ENCODE assay signal across 19 mouse cellular contexts in genomic region chr8:108474556-108474955, GRCm38 (mm10).
DNase-seq lines count a peak whose midpoint lies in the region; ATAC-seq and TF ChIP-seq lines count a peak whose summit lies in the region.
"Had no signal": no experiment of that assay in that cellular context is flagged by ENCODE, and none has a peak within 500 bp of the region (broad histone marks: within the 10 kb centered on the region; RNA-seq: fewer than 3 reads in every experiment).

No protein-coding gene starts in this region.

- TF ChIP-seq POLR2A in lung, adult 2 months (IDR thresholded peaks at IDR 0.05; ENCODE audit: borderline replicate concordance, extremely low read depth, low read depth, low read length): no peak

- H3K36me3 ChIP-seq in intestine, embryonic 15.5 days: no peaks in the 10 kb centered on the region
- H3K36me3 ChIP-seq in intestine, postnatal 0 days (ENCODE audit: control insufficient read depth, insufficient read depth): no peaks in the 10 kb centered on the region
- H3K36me3 ChIP-seq: embryonic facial prominence, embryonic 12.5 days; forebrain, embryonic 15.5 days; heart, embryonic 10.5 days; heart, embryonic 15.5 days; hindbrain, embryonic 10.5 days had no signal

- no peak overlapping the region for H3K4me3 ChIP-seq in lung, adult 2 months (replicated peaks; ENCODE audit: extremely low read depth, low read depth, low read length)
- H3K4me3 ChIP-seq in intestine, embryonic 15.5 days (replicated peaks): no peak overlapping the region
- no peak overlapping the region for H3K4me3 ChIP-seq in intestine, postnatal 0 days (ENCODE audit: low read depth, low read length)
- H3K4me3 ChIP-seq: embryonic facial prominence, embryonic 12.5 days; forebrain, embryonic 15.5 days; heart, embryonic 10.5 days; heart, embryonic 15.5 days; hindbrain, embryonic 10.5 days had no signal

- H3K27ac ChIP-seq in intestine, embryonic 15.5 days: no peak overlapping the region
- no peak overlapping the region for H3K27ac ChIP-seq in intestine, postnatal 0 days (ENCODE audit: low read depth, low read length)
- H3K27ac ChIP-seq: embryonic facial prominence, embryonic 12.5 days; forebrain, embryonic 15.5 days; heart, embryonic 10.5 days; heart, embryonic 15.5 days; hindbrain, embryonic 10.5 days; hindbrain, embryonic 14.5 days had no signal

- H3K9ac ChIP-seq in intestine, embryonic 15.5 days: no peak overlapping the region
- H3K9ac ChIP-seq in intestine, postnatal 0 days (ENCODE audit: low read depth, low read length): no peak overlapping the region
- H3K9ac ChIP-seq: embryonic facial prominence, embryonic 12.5 days; forebrain, embryonic 15.5 days; heart, embryonic 15.5 days; hindbrain, embryonic 14.5 days had no signal

- peak; percentile 26 to 32 for DNase-seq in kidney, postnatal 4 days
- DNase-seq in kidney, adult 18-20 months: no peak
- peak; percentile 41 for DNase-seq in lung, postnatal 10 days
- no peak for DNase-seq in lung, adult 2 months
- no peak for DNase-seq in heart, postnatal 14 days
- DNase-seq: adrenal gland, adult 2 months; adrenal gland, postnatal 25 days; cerebellum, adult 18-20 months; embryo, embryonic 11 days; gastrocnemius, postnatal 36 days; heart, adult 18-20 months had no signal

- no peak for TF ChIP-seq CTCF in lung, adult 2 months (IDR thresholded peaks at IDR 0.05; ENCODE audit: insufficient read depth, low read length)
- TF ChIP-seq CTCF in intestine, postnatal 0 days (IDR thresholded peaks at IDR 0.05; ENCODE audit: low read depth): 0 out of 2 replicates have a peak, but pooled peaks have one; percentile 5

- H3K4me2 ChIP-seq in intestine, embryonic 15.5 days (replicated peaks): no peak overlapping the region
- no peak overlapping the region for H3K4me2 ChIP-seq in intestine, postnatal 0 days (replicated peaks; ENCODE audit: low read depth)
- H3K4me2 ChIP-seq: embryonic facial prominence, embryonic 12.5 days; forebrain, embryonic 15.5 days; heart, embryonic 15.5 days; hindbrain, embryonic 14.5 days had no signal

- no peaks in the 10 kb centered on the region for H3K27me3 ChIP-seq in intestine, embryonic 15.5 days (replicated peaks)
- no peaks in the 10 kb centered on the region for H3K27me3 ChIP-seq in intestine, postnatal 0 days (replicated peaks; ENCODE audit: control insufficient read depth, insufficient read depth, low read length)
- H3K27me3 ChIP-seq: embryonic facial prominence, embryonic 12.5 days; forebrain, embryonic 15.5 days; heart, embryonic 15.5 days had no signal

- intact Hi-C loops in heart, postnatal 14 days (cut with DNase I): no loop called here

- ATAC-seq in intestine, embryonic 15.5 days: peak; percentile 39; the same call in 1 of the 2 replicates
- no peak for ATAC-seq in intestine, postnatal 0 days
- ATAC-seq: forebrain, embryonic 15.5 days had no signal

- WGBS in lung, adult 2 months: 56% methylated on average over 10 of the region's 10 CpGs
- 41% methylated on average over 10 of the region's 10 CpGs for WGBS in intestine, embryonic 15.5 days
- WGBS in intestine, postnatal 0 days: 57% methylated on average over 10 of the region's 10 CpGs

- H3K4me1 ChIP-seq in lung, adult 2 months (ENCODE audit: control insufficient read depth, insufficient read depth, low read length): no peaks in the 10 kb centered on the region
- H3K4me1 ChIP-seq in intestine, embryonic 15.5 days (replicated peaks): no peaks in the 10 kb centered on the region
- H3K4me1 ChIP-seq in intestine, postnatal 0 days (replicated peaks; ENCODE audit: control insufficient read depth, insufficient read depth, low read length): no peaks in the 10 kb centered on the region
- H3K4me1 ChIP-seq: forebrain, embryonic 15.5 days; heart, embryonic 15.5 days; hindbrain, embryonic 10.5 days had no signal

- no peaks in the 10 kb centered on the region for H3K9me3 ChIP-seq in intestine, embryonic 15.5 days
- H3K9me3 ChIP-seq in intestine, postnatal 0 days (ENCODE audit: control insufficient read depth): no peaks in the 10 kb centered on the region
- H3K9me3 ChIP-seq: embryonic facial prominence, embryonic 12.5 days; forebrain, embryonic 15.5 days; heart, embryonic 10.5 days; heart, embryonic 15.5 days; hindbrain, embryonic 10.5 days had no signal

Comparison
In these comparisons a context has a peak if more than half of its experiments do, and no peak if none do; other contexts are left out.
1. DNase-seq: peak in kidney, postnatal 4 days (2 of 2) and lung, postnatal 10 days (single experiment); none in kidney, adult 18-20 months (single experiment), lung, adult 2 months (single experiment) and heart, postnatal 14 days (0 of 2).